Mouse (Mus musculus) megakaryocyte, embryonic 14.5 days (primary cell): ENCODE results near the gene Trib2.

Source experiments
- FLI1 ChIP-seq: IDR thresholded peaks from 2 replicates; pipeline ENCODE4 v1.6.1; 2012; ENCODE audit warnings: low read length, inconsistent platforms, mixed read lengths
- GATA1 ChIP-seq: IDR thresholded peaks from 3 replicates; pipeline ENCODE4 v1.6.1; 2012; ENCODE audit warnings: mixed read lengths, low read length, inconsistent platforms, borderline replicate concordance

- TF ChIP-seq GATA1 = no peak
- no peak for TF ChIP-seq FLI1
Measured at GRCm38 (mm10) chr12:15758866-15759265, 57.9 kb downstream of the Trib2 start.
